Mouse (Mus musculus): ENCODE measurements around the gene Msn.

DNA sequence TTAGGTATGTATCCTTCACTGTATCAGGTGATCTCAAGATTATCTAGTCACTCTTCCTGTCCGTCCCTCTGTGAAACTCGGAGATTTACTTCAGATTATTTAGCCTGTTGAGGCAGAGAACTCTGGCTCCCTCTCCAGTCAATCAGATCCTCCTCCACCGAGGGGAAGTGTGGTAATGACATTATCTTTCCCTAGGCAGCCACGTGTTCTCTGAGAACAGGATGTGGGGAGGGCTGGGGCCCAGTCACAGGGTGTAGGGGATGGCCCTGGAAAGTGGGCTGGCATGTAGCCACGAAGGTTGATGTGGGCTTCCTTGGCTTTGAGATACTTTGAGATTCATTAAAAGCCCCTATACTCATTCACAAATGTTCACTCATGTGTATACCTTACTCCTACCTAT lies 34.3 kb downstream of the Msn start:
- TF ChIP-seq POLR2A (IDR thresholded peaks at IDR 0.05; ENCODE audit: insufficient read depth, low read depth, low read length) (no peak), CTCF (IDR thresholded peaks at IDR 0.05; ENCODE audit: insufficient read depth, low read depth, low read length) (no peak)

Measured in olfactory bulb, adult 2 months (tissue).